Mouse (Mus musculus) cerebellum, postnatal 10 days (tissue): ENCODE measurements around the gene Pcsk6.

Experiments
- DNase-seq, 2 experiments: peaks; one replicate each; pipeline ENCODE4 v3.0.0; 2021; ENCODE audit warnings: mixed read lengths in 2 of 2

Gene Pcsk6

DNA sequence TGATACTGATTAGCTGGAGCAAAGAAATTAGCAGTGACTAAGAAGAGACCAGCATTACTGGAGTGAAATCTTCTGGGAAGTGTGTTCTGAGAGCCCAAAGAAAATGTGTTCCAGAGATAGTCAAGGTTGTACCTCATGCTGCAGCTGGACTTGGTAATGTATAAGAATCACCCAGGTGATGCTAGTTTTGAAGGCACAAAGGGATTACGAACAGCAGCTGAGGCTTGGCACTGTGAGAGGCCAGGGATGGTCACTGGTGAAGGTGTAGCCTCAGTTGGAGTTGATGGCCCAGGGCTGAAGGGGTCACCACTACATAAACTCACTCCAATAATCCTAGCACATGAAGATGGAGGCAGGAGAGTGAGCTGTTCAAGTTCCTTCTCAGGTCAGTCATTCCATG is 197.2 kb downstream of the Pcsk6 start, which contains the start of gene Snrpa1:
TSS of gene Snrpa1 (plus strand) at position 301 of the 400 bp plus-strand sequence.
- DNase-seq: no peak

DNA sequence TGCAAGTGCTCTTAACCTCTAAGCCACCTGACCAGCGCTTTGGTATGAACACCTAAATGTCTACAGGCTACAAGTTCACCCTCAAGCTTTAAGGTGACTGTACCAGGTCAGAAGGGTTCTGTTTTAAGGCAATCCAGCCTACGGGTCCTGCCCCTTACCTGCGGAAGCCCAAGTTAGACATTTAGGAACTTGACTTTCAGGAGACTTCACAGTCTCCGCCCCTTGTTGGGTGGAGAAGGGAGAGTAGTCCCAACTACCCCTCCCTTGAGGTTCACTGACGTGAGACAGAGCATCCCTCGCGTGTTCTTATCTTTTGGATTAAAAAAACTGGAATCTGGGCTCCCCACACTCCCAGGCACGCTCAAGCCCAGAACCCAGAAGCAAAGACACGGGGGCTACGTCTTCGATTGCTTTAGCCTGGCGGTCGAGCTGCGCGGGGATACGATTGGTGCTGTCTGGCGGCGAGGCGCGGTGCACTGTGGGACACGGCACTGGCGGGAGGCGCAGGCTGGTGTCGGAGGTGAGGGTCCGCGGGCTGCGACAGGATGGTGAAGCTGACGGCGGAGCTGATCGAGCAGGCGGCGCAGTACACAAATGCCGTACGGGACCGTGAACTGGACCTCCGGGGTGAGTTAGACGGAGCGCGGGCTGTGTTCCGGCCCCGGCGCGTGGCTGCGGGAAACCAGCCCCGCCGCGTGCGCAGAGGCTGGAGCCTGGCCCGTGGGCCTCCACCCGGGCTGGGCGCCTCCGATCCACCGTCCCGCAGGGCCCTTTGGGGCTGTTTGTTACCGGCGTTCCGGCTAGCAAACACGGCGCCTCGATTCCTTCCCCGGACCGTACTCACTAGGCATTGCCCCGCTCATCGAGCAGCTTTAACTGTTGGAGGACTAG is 198.8 kb downstream of the Pcsk6 start:
- DNase-seq: peak; percentile 91 to 95

DNA sequence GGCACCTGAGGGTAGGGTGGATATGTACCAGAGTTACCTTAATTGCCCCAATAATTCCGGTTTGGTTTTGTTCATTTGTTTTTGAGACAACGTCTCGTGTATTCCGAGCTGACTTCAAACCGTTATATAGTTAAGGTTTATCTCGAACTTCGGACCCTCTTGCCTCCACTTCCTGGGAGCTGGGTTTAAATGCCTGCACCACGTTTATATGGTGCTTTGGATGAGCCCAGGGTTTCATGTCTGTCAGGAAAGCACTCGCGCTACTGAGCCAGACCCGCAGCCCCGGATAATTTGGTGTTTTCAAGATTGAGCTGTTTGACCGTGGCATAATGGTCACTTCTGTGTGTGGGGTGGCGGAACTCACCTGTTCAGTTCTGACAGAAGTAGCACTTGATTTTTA is 199.5 kb downstream of the Pcsk6 start:
- no peak for DNase-seq

DNA sequence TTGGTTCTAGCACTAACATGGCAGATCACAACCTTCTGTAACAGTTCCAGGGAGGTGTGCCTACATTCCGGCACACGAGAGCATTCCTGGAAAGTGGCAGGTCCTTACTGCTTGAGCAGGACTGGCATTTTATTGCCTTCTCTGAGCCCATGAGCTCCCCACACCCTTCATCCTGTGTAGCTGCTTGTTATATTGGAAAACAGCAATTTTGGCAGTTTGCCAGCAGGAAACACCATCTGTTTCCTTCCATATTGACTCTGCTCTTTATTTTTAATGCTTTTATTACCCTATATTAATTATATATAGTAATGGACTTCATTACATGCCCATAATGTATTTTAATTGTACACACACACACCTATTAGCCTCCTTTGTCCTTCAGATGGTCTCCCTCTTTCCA is 214.9 kb downstream of the Pcsk6 start:
- DNase-seq: peak; percentile 46 to 61

DNA sequence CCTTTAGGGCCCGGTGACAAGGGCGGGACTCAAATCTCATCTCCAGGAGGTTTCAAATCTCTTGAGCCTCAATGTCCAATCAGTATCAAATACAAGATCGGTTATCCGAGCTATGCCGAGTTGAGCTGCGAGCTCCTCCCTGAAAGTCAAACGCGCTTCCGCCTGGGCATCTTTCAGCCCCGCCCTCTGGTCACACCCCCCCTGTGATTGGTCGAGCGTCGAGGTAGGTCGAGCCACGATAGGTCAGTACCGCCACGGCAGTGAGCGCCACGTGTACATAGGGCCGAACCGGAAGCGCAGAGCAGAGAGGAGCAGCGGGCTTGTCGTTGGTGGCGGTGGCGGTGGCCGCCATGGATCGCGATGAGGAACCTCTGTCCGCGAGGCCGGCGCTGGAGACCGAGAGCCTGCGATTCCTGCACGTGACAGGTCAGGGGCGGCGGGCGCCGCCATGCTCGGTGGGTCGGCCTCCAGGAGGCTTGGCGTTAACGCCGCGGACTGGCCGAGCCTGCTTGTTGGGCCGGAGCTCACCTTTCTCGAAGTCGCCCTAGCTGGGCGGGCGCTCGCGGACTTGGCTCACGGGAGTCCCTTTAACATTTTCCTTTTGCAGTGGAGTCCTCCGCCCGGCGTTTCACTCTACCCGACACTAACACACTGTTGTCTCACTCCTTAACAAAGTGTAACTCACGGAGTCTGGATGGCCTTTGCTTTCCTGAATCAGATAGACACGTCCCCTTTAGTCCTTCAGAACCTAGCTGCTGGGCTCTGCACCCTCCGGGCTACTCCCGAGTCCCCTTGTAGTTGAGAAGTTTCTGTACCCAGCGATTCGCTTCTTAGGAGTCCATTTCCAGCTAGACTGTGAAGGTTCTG is 218.1 kb downstream of the Pcsk6 start, which contains the start of gene Selenos:
TSS of gene Selenos (plus strand) at position 286 of the 867 bp plus-strand sequence.
- peak; percentile 97 to 98 for DNase-seq

DNA sequence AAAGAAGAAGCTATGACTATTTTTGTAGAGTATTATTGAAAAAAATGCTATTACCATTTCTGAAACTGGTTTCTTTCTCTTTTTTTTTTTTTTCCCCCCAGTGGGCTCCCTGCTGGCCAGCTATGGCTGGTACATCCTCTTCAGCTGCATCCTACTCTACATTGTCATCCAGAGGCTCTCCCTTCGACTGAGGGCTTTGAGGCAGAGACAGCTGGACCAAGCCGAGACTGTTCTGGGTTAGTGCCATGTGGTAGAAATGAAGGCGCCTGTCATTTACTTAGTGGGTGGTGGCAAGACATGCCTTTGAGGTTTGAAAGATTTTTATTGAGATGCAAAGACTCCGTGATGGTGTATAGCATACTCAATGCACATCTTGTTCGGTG is 218.7 kb downstream of the Pcsk6 start:
- peak; percentile 34 for DNase-seq

DNA sequence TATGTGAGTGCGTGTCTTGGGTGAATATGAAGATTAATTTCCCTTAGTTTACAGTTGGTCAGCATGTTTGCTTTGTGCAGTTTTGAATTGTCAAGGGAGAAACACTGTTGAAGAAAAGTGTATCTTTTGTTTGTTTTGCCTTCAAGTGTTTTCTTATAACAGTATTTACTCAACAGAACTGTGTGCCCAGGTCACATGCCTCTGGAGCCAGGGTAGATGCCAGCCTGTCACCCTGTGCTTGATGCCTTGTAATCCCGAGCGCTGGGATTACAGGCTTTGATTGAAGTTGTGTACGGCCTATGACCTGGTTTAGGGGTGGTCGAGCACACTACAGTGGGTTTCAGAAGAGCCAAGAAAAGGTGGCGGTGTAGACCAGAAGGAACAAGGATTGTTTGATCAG is 222.2 kb downstream of the Pcsk6 start:
- no peak for DNase-seq

DNA sequence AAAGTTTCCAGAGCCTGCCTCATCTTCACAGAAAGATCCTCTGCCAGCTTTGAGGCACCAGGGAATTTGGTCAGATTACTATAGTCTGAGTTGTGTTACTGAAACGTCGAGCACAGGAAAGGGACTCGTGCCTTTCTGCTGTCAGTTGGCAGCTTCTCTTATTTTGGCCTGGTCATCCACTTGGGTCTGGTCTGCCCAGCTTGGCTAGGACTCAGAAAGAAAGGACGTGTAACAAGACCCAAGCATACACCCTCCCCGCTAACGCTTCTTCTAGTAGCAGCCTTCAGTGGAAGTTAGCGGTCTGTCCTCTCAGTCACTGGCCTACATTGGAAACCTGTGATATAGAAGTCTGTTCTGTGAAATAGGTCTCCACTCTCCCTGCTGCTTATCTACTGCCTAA is 223.0 kb downstream of the Pcsk6 start:
- no peak for DNase-seq

DNA sequence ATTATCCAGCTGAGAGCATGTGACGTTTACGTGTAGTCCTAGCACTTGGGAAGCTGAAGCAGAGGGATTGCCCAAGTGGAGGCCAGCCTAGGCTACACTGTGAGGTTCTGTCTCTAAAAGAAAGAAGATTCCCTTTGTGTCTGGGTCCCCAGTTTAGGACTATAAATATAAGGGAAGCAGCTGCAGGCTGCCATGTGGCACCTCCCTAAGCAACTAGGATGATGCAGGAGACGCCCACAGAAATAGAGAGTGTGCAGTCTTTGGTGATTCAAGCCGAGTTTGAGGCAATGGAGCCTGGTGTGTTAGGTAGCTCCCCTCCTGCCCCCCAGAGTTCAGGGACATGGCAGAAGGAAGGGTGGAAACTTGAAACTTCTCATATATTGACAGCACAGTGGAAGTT is 226.1 kb downstream of the Pcsk6 start:
- DNase-seq: no peak

DNA sequence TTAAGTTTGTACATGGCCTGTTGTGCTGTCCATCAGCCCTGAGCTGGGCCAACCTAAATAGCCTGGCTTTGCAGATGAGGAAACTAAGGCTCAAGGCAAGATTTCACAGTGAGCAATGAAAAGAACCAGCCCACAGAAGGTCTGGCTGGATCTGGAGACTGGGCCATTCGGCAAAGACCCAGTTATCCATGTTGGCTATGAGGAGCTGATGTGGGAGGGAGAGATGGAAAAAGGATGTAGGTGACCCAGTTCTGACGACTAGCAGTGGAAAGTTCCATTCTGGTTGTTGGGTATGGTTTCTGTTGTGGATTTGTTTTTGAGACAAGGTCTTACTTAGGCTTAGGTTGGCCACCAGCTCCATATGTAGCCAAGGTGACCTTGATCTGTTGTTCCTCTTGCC is 226.5 kb downstream of the Pcsk6 start:
- DNase-seq: no peak

DNA sequence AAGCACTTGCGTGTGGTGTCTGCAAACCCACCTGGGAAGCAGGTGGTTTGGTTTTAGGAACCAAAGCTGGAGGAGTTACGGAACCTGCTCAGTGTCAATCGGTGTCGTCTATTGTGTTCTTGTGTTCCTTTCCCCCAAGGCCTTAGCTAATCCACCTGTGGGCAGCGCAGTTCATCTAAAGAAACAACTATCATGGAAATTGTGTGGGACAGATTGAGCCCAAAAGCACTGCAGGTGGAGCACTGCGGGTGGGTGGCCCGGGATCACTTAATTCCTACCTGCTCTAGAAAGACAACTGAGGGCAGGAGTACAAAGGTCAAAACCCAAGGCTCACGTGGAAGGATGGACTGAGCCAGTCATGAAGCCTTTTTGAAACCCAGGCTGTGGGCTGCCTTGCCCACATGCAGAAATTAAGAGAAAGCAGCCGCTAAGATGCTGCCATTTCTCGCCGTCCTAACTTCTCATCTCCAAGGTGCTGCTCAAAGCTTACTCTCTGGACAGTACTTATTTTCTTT is 229.2 kb downstream of the Pcsk6 start:
- no peak for DNase-seq

DNA sequence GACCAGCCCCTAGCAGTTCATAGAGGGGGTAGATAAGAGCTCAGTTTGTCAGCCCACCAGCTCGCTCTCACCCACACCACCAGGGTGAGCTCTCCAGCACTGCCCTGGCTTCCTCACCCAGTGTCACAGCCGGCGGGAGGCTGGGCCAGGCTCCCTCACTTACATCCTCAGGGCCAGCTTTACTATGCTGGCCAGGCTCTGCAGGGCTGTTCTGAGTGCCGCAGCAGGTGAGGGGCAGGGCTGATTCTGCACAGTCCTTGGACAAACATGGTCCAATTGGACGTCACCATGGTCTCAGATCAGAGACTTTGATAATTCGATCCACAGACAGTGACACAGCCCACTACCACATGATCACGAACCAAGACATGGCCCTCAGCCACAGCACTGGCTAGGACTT is 230.0 kb downstream of the Pcsk6 start:
- no peak for DNase-seq

DNA sequence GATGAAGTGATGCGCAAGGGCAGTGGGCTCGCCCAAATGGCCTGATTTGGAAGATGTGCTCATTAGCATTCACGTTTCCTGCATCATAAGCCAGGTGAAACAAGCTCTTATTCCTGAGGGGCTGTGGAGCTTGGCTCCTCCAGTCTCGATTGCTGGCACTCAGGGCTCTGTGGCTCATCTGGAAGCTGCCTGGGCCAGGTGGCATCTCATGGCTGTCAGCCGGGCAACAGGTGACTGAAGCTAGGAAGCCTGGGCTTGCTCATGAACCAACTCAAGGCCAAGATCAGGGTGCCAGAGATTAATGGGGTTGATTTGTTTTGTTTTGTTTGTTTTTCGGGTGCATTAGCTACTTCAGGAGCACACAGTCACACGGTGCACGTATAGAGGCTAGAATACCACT is 231.1 kb downstream of the Pcsk6 start:
- peak; percentile 77 to 78 for DNase-seq

DNA sequence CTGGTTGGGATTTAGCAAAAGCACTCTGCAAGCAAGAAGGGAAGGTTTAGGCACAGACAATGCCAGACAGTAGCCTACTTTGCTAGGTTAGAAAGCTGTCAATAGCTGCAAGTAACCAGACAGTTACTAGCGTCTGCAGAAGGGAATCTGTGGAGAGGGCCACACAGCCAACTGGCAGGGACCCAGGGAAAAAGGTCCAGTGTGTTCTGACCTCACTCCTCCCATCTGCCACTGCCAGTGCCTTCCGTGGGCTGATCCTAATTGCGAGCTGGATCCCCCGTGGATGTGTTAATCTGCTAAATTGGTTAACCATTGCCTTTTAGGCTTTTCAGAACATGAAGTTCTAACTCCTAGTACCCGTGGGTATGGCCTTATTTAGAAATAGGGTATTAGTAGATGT is 232.6 kb downstream of the Pcsk6 start:
- DNase-seq: peak; percentile 87 to 90

DNA sequence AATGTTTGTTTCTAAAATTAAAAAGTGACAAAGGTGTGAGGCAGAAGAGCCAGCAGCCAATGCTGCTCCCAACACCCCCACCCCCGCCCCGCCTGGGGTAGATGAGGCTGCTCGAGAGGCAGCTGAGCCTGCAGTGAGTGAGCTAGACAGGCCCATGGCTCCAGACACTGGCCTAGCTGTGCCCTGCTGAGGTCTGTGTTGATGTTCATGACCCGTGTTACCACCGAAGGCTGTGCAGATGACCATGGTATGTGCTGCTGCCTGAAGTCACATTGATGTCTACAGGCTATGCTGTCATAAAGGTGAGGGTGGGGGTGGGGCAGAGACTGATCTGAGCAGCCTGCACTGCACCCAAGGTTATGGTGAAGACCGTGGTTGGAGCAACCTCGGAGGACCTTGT is 237.3 kb downstream of the Pcsk6 start:
- no peak for DNase-seq
